Mouse (Mus musculus) midbrain, embryonic 16.5 days (tissue): ENCODE results near the gene Ppef2. TPM values are rescaled to one million over a fixed set of nuclear protein-coding genes. Genes with fewer than 3 reads are reported as not detected.

Experiments used
- ATAC-seq: fragments of 200-750 bp; cut with Nextera tagmentation; 2 replicates; pipeline ENCODE4 v1.8.0; 2017; ENCODE audit warnings: moderate TSS enrichment
- H3K27ac ChIP-seq: fragments of 300-500 bp; sonication (generic); 2 replicates; pipeline ENCODE4 v1.5.1; 2014; ENCODE audit warnings: mild to moderate bottlenecking, low read length, mixed read lengths
- H3K27me3 ChIP-seq: fragments of 300-500 bp; sonication (generic); 2 replicates; pipeline ENCODE4 v1.6.1; 2014; ENCODE audit warnings: low read depth, low read length, mixed read lengths; ENCODE audit not compliant: control insufficient read depth, insufficient read depth
- H3K36me3 ChIP-seq: fragments of 300-500 bp; sonication (generic); 2 replicates; pipeline ENCODE4 v1.6.1; 2014; ENCODE audit warnings: mild to moderate bottlenecking, low read length, moderate library complexity, mixed read lengths; ENCODE audit not compliant: control insufficient read depth, insufficient read depth
- H3K4me1 ChIP-seq: fragments of 300-500 bp; sonication (generic); 2 replicates; pipeline ENCODE4 v1.6.1; 2014; ENCODE audit warnings: mild to moderate bottlenecking, low read length, mixed read lengths; ENCODE audit not compliant: control insufficient read depth, insufficient read depth
- H3K4me2 ChIP-seq: fragments of 300-500 bp; sonication (generic); 2 replicates; pipeline ENCODE4 v1.6.1; 2014; ENCODE audit warnings: mild to moderate bottlenecking, low read length, mixed read lengths
- H3K4me3 ChIP-seq: fragments of 300-500 bp; sonication (generic); 2 replicates; pipeline ENCODE4 v1.5.1; 2014; ENCODE audit warnings: low read depth, mild to moderate bottlenecking, low read length, moderate library complexity, mixed read lengths
- H3K9ac ChIP-seq: fragments of 300-500 bp; sonication (generic); 2 replicates; pipeline ENCODE4 v1.6.1; 2014; ENCODE audit warnings: low read depth, low read length, mixed read lengths
- H3K9me3 ChIP-seq: fragments of 300-500 bp; sonication (generic); replicated peaks from 2 replicates; pipeline ENCODE4 v1.6.1; 2014; ENCODE audit warnings: mild to moderate bottlenecking, low read length, mixed read lengths; ENCODE audit not compliant: control insufficient read depth, poor library complexity, severe bottlenecking
- WGBS: fragments of 180-500 bp; shearing (Covaris S2); extraction: QIAGEN DNeasy Blood & Tissue Kit; methylation state at CpG from one replicate; pipeline ENCODE4 v1.1.7; 2014; 5-methylcytosine and 5-hydroxymethylcytosine counted together
- polyA plus RNA-seq: library from polyadenylated mRNA; unstranded; fragments of >200 nt; fragmentation: Nextera tagmentation; extraction: Ambion mirVana; gene quantifications from 2 replicates; pipeline ENCODE4 v1.2.1, GENCODE M21; 2015

Ppef2 gene
- polyA plus RNA-seq, 1 experiment from 2014 or later = 0.84 TPM

DNA sequence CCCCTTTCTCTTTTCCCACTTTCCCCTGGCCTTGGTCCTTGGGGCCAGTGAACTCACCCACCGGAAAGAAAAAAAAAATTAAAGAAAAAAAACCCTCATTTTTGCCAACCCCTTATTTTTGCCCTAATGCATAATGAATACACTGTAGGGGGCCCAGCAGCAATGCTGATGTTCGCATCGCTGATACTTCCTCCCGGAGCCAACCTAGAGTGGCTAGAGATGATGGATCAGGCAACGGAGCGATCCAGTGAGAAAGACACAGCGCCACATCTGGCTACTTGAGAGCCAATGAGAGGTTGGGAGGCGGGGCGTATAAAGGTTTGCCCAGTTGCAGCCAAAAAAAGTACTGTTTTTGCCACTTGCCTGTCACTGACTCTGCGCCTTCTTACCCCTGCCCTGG lies 27.3 kb downstream of the Ppef2 start:
- no peaks in the 10 kb centered on the region for H3K9me3 ChIP-seq
- H3K9ac ChIP-seq = no peak overlapping the region
- no peaks in the 10 kb centered on the region for H3K4me1 ChIP-seq
- ATAC-seq = no peak
- H3K36me3 ChIP-seq = no peaks in the 10 kb centered on the region
- H3K27ac ChIP-seq = no peak overlapping the region
- no peak overlapping the region for H3K4me2 ChIP-seq
- 30% methylated on average over 10 of the region's 10 CpGs for WGBS
- no peaks in the 10 kb centered on the region for H3K27me3 ChIP-seq
- no peak overlapping the region for H3K4me3 ChIP-seq

DNA sequence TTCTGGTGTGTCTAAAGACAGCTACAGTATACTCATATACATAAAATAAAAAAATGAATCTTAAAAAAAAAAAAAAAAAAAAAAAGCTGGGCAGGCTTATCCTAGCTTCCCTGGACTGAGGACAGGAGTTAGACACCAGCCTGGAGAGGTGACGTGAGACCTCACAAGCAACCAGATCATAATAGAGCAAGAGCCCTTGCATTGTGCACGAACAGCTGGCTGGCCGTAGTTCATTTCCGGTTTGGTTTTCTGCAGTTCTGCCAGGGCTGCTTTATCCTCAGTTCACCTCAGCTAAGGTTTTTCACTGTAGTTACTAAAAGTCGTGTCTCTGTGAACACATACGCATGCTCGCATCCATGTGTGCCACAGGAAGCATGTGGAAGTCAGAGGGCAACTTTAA lies 28.3 kb downstream of the Ppef2 start:
- Histone ChIP-seq H3K4me3 (no peak overlapping the region), H3K27me3 (no peaks in the 10 kb centered on the region), H3K9me3 (no peaks in the 10 kb centered on the region), H3K27ac (no peak overlapping the region), H3K4me2 (no peak overlapping the region), H3K9ac (no peak overlapping the region), H3K4me1 (no peaks in the 10 kb centered on the region), H3K36me3 (no peaks in the 10 kb centered on the region)
- ATAC-seq = no peak
- WGBS = 89% methylated on average over 7 of the region's 7 CpGs

DNA sequence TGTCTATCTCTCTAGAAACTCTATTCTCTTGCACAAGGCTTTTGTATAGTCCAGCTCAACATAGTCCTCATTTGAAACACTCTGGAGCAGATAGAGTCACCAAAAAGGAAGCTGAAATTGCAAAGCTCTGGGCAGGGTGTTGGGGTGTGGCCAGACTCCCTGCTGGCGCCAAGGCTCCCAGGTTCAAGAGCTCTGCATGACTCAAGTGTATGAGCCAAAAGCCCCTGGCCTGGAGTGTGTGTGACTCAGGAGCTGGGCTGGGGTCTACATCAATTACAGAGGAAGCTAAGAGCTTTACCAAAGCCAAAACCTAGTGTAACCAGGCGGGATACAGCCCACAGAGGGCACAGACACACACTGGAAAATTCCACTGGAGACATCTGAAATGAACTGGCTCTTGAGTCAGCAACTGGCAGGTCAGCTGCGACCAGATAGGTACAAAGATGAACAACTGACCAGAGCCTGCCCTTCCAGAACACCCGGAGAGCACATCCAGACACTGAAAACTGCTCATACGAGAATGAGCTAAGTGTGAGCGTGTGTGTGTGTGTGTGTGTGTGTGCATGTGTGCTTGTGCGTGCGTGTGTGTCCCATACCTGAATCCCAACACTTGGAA lies 35.7 kb downstream of the Ppef2 start:
- no peaks in the 10 kb centered on the region for H3K36me3 ChIP-seq
- H3K9ac ChIP-seq = no peak overlapping the region
- H3K4me2 ChIP-seq = no peak overlapping the region
- no peak for ATAC-seq
- no peak overlapping the region for H3K27ac ChIP-seq
- H3K4me1 ChIP-seq = peaks cover 7% of the 10 kb centered on the region; the same call in 1 of the 2 replicates
- H3K27me3 ChIP-seq = no peaks in the 10 kb centered on the region
- 94% methylated on average over 8 of the region's 8 CpGs for WGBS
- no peak overlapping the region for H3K4me3 ChIP-seq
- no peaks in the 10 kb centered on the region for H3K9me3 ChIP-seq

DNA sequence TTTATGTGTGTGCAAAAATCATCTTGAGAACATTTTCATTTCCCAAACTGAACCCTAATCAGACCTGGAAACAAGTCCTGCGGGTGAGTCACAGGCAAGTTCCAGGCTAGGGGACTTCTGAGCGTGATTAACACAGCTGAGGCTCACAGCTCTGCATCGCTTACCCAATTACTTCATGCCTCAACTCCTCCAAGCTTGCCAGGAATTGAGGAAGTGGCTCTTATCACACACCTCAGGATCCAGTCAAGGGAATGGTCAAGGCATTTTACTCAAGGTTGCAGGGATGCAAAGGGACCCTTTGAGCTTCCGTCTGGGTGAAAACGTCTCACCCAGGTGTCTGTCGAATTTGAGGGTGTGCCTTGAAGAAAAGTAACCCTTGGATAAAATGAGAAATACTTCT lies 36.3 kb downstream of the Ppef2 start:
- Histone ChIP-seq H3K27me3 (no peaks in the 10 kb centered on the region), H3K27ac (peak overlapping the region; percentile 69; the same call in 1 of the 2 replicates), H3K4me3 (no peak overlapping the region), H3K36me3 (no peaks in the 10 kb centered on the region), H3K4me2 (no peak overlapping the region), H3K4me1 (peaks cover 7% of the 10 kb centered on the region; the same call in 1 of the 2 replicates), H3K9ac (no peak overlapping the region), H3K9me3 (no peaks in the 10 kb centered on the region)
- WGBS = 67% methylated on average over 6 of the region's 6 CpGs
- ATAC-seq = peak; percentile 61; the same call in 1 of the 2 replicates

DNA sequence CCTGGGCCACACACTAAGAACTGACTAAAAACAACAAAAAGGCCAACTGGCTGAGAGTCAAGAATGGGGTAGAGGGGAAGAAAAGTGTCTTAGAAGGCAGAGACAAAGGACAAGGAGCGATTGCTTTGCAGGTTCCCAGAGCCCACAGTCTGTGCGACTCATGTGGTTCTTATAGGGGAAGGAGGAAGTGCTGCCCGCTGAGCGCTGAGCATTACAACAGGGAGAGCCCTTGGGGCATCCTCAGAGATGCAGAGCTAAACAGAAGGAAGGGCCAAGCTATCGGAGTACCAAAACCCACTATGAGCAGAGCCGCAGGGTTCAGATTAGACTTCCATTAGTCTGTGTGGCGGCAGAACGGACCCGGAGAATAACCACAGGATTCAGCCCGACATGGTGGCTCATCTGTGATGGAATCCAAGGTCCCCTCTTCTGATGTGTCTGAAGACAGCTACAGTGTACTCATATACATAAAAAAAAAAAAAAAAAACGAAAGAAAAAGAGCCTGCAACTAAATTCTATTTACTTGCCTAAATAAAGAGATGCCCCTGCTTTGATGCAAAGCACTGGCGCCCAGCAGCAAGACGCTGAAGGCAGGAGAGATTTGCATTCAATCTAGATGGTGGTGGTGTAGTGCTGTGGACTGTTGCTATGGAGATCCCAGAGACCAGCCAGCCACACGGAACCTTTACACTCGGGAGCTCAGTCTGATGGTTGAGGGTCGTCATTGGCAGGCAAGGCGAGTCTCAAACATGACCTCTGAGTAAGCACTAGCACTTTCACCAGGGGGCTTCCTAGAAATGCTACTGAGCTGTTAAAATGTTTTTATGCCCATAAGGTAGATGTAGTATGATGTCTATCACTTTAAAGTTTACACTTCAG lies 36.9 kb downstream of the Ppef2 start:
- Histone ChIP-seq H3K9ac (0 out of 2 replicates have a peak overlapping the region, but pooled peaks have one; percentile 13), H3K36me3 (no peaks in the 10 kb centered on the region), H3K27ac (peak overlapping the region; percentile 69), H3K4me3 (no peak overlapping the region), H3K27me3 (no peaks in the 10 kb centered on the region), H3K4me1 (peaks cover 7% of the 10 kb centered on the region; the same call in 1 of the 2 replicates), H3K4me2 (peak overlapping the region; percentile 26; the same call in 1 of the 2 replicates), H3K9me3 (no peaks in the 10 kb centered on the region)
- WGBS = 15% methylated on average over 17 of the region's 17 CpGs
- ATAC-seq = peak; percentile 96

DNA sequence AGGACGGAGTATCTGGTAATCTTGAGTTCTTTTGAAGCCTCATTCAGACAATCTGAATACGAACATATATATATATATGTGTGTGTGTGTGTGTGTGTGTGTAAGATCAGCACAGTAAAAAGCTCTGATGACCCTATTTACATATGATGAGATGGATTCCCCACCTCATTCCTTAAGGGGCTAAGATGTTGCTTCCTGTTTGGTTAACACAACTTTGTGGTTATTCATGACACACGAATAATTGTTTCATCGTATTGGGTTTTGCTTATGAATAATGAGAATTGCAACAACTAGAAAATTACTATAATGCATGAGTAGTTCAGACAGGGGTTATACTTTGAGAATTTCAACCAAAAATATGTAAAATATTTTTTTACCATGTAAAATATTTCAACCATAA lies 40.8 kb downstream of the Ppef2 start, which contains the start of gene U90926:
U90926 (minus strand) TSS at position 101 of the 400 bp plus-strand sequence.
- WGBS = 95% methylated on average over 4 of the region's 4 CpGs
- Histone ChIP-seq H3K9me3 (no peaks in the 10 kb centered on the region), H3K27me3 (no peaks in the 10 kb centered on the region), H3K4me1 (peaks cover 7% of the 10 kb centered on the region; the same call in 1 of the 2 replicates), H3K27ac (no peak within 1 kb of the TSS), H3K4me2 (no peak within 1 kb of the TSS), H3K4me3 (no peak within 1 kb of the TSS), H3K36me3 (no peaks in the 10 kb centered on the region), H3K9ac (no peak within 1 kb of the TSS)
- no peak for ATAC-seq

DNA sequence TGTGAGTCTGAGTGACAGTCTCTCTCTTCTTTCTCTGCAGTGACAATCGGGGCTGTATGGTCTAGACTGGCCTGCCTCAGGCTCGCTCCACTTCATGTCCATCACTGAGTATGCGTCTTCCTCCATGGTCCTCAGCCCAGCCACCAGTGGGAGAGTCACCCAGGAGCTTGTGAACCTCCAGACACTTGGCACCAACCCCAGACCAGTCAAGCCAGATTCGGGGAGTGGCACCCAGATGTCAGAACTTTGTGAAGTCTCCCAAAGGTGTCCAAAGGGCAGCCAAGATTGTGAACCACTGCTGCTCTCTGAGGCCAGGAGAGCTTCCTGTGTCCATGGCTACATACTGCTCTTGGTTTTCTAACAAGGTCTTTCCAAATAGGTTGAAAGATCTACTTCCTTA lies 43.8 kb downstream of the Ppef2 start:
- WGBS = 95% methylated on average over 4 of the region's 4 CpGs
- H3K9me3 ChIP-seq = no peaks in the 10 kb centered on the region
- no peak overlapping the region for H3K4me3 ChIP-seq

DNA sequence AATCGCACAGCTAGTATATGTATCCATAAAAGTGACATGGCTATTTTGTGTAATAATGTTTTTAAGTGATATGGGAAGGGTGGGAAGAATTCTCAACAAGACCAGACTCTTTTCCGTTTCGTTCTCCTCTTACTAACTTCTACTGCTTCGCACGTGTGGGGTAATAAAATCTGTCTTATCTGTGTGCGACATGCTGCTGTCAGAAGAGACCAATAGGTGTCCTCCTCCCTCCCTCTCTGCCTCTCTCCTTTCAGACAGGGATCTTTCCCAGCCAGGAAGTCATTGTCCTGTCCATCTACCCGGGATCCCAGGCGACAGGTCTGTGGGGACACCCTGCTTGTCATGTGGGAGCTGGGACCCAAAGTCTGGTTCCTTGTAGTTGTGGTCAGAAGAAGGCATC lies 45.9 kb downstream of the Ppef2 start:
- Histone ChIP-seq H3K4me2 (no peak overlapping the region), H3K4me1 (no peaks in the 10 kb centered on the region), H3K27me3 (no peaks in the 10 kb centered on the region), H3K27ac (no peak overlapping the region), H3K9me3 (no peaks in the 10 kb centered on the region), H3K9ac (no peak overlapping the region), H3K36me3 (peaks cover 5% of the 10 kb centered on the region), H3K4me3 (no peak overlapping the region)
- ATAC-seq = no peak
- 81% methylated on average over 8 of the region's 8 CpGs for WGBS

More for the DNA sequence above, 43.8 kb downstream of the Ppef2 start:
- no peaks in the 10 kb centered on the region for H3K4me1 ChIP-seq
- H3K4me2 ChIP-seq = no peak overlapping the region
- H3K27me3 ChIP-seq = no peaks in the 10 kb centered on the region
- ATAC-seq = no peak
- no peak overlapping the region for H3K9ac ChIP-seq
- no peaks in the 10 kb centered on the region for H3K36me3 ChIP-seq
- no peak overlapping the region for H3K27ac ChIP-seq

DNA sequence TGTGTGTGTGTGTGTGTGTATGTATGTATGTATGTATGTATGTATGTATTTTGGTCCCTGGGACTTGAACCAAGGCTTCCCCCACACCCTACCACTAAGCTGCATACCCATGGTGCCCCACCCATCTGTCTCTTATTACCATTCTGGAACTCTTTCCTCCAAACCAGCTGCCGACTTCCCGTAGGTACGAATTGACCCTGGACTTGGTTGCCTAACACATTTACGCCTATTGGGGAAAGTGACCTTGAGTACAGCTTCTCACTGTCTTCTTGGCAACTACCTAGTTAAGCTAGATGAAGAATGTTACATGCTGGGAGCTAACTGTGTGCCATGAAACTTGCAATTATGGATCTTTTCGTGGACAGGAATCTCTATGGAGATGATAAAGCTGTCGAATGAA lies 50.0 kb downstream of the Ppef2 start:
- no peak overlapping the region for H3K27ac ChIP-seq
- H3K27me3 ChIP-seq = no peaks in the 10 kb centered on the region
- no peak overlapping the region for H3K9ac ChIP-seq
- no peaks in the 10 kb centered on the region for H3K4me1 ChIP-seq
- ATAC-seq = no peak
- H3K4me2 ChIP-seq = no peak overlapping the region
- H3K36me3 ChIP-seq = peaks cover 28% of the 10 kb centered on the region
- H3K4me3 ChIP-seq = no peak overlapping the region
- no peaks in the 10 kb centered on the region for H3K9me3 ChIP-seq
- 92% methylated on average over 6 of the region's 6 CpGs for WGBS
